Mouse (Mus musculus) CH12.LX (cell line): ENCODE results near the gene Hnrnph2. TPM values are rescaled to one million over a fixed set of nuclear protein-coding genes. Genes with fewer than 3 reads are reported as not detected.

Experiments used
- DNase-seq: peaks from one replicate; pipeline ENCODE4 v3.0.0-alpha.2; 2013; ENCODE audit errors: extremely low read depth
- H3K27ac ChIP-seq: 2 replicates; pipeline ENCODE4 v1.5.1; 2012; ENCODE audit warnings: low read depth, mild to moderate bottlenecking, control low read depth, moderate library complexity; ENCODE audit not compliant: insufficient read depth
- H3K27me3 ChIP-seq: replicated peaks from 2 replicates; pipeline ENCODE3; 2012; ENCODE audit warnings: inconsistent platforms
- H3K36me3 ChIP-seq, 2 experiments: replicated peaks in 1 of 2; 2 replicates each; pipeline versions ENCODE3 to v1.6.1; 2012; ENCODE audit warnings: inconsistent platforms in 1 of 2, low read length in 1 of 2, mild to moderate bottlenecking in 1 of 2, mixed read lengths in 1 of 2, moderate library complexity in 1 of 2; ENCODE audit not compliant: control insufficient read depth in 1 of 2, insufficient read depth in 1 of 2
- H3K4me1 ChIP-seq, 2 experiments: 2 replicates each; pipeline ENCODE4 v1.6.1; 2012; ENCODE audit warnings: inconsistent platforms in 1 of 2, moderate library complexity in 1 of 2; ENCODE audit not compliant: insufficient read depth in 2 of 2, control insufficient read depth in 1 of 2
- H3K4me2 ChIP-seq: 2 replicates; pipeline ENCODE4 v1.6.1; 2012; ENCODE audit warnings: low read depth, mild to moderate bottlenecking, control low read depth; ENCODE audit not compliant: poor library complexity, insufficient read depth, severe bottlenecking
- H3K4me3 ChIP-seq, 3 experiments: fragments of 150-350 bp in 1 of 3; sonication (generic) in 1 of 3; replicated peaks in 1 of 3; 2 replicates each; pipeline versions ENCODE3 to v1.5.1; 2011 to 2012; ENCODE audit warnings: low read depth in 2 of 3, low read length in 2 of 3, mild to moderate bottlenecking in 2 of 3, moderate library complexity in 2 of 3, control low read depth in 1 of 3, improper control_type of control experiment in 1 of 3, inconsistent platforms in 1 of 3, mixed read lengths in 1 of 3; ENCODE audit not compliant: poor library complexity in 1 of 3
- H3K79me2 ChIP-seq: replicated peaks from 2 replicates; pipeline ENCODE4 v1.6.1; 2012; ENCODE audit warnings: mild to moderate bottlenecking, moderate library complexity; ENCODE audit not compliant: control insufficient read depth, poor library complexity, insufficient read depth, severe bottlenecking; ENCODE audit errors: extremely low read depth
- H3K9ac ChIP-seq: 2 replicates; pipeline ENCODE4 v1.6.1; 2012; ENCODE audit warnings: low read depth, mild to moderate bottlenecking, control low read depth, moderate library complexity; ENCODE audit not compliant: insufficient read depth
- H3K9me3 ChIP-seq: replicated peaks from 2 replicates; pipeline ENCODE3; 2012; ENCODE audit warnings: low read length, inconsistent platforms, mixed read lengths
- CTCF ChIP-seq, 2 experiments: IDR thresholded peaks in 1 of 2; conservative IDR thresholded peaks in 1 of 2; 2 replicates each; pipeline ENCODE4 v1.5.1; 2011 to 2012; ENCODE audit warnings: low read depth in 2 of 2, low read length in 2 of 2, improper control_type of control experiment in 1 of 2, inconsistent platforms in 1 of 2, mild to moderate bottlenecking in 1 of 2, moderate library complexity in 1 of 2
- GABPA ChIP-seq: IDR thresholded peaks from 2 replicates; pipeline ENCODE4 v1.6.1; 2012; ENCODE audit warnings: low read depth, low read length, improper control_type of control experiment, inconsistent platforms; ENCODE audit not compliant: insufficient replicate concordance
- KAT2A ChIP-seq: IDR thresholded peaks from 2 replicates; pipeline ENCODE4 v1.6.1; 2012; ENCODE audit warnings: low read length, improper control_type of control experiment, inconsistent platforms; ENCODE audit not compliant: insufficient replicate concordance
- MXI1 ChIP-seq: IDR thresholded peaks from 2 replicates; pipeline ENCODE4 v1.6.1; 2011; ENCODE audit warnings: mild to moderate bottlenecking, low read depth, low read length, improper control_type of control experiment
- RAD21 ChIP-seq: IDR thresholded peaks from 2 replicates; pipeline ENCODE4 v1.6.1; 2011; ENCODE audit warnings: low read depth, mild to moderate bottlenecking, low read length, improper control_type of control experiment, moderate library complexity
- RCOR1 ChIP-seq: conservative IDR thresholded peaks from 2 replicates; pipeline ENCODE4 v1.6.1; 2012; ENCODE audit warnings: low read depth, mild to moderate bottlenecking, inconsistent platforms, low read length, improper control_type of control experiment
- SIN3A ChIP-seq: IDR thresholded peaks from 2 replicates; pipeline ENCODE4 v1.6.1; 2012; ENCODE audit warnings: low read length, improper control_type of control experiment, inconsistent platforms
- SMC3 ChIP-seq: IDR thresholded peaks from 2 replicates; pipeline ENCODE4 v1.6.1; 2011; ENCODE audit warnings: low read depth, low read length, improper control_type of control experiment
- dilution Hi-C: fragments of 300-500 bp; cut with MboI; formaldehyde crosslinking; loops from 2 replicates; pipeline ENCODE4 v1.14.3; 2020; ENCODE audit warnings: low sequenced_read_pairs; ENCODE audit not compliant: extremely low pct_unique_long_range_greater_than_20kb, extremely low pct_ligation_motif_present
- in situ Hi-C: fragments of 300-500 bp; cut with MboI; formaldehyde crosslinking; loops from 3 replicates; pipeline ENCODE4 v1.14.3; 2019; ENCODE audit warnings: low sequenced_read_pairs, low pct_ligation_motif_present, low pct_unique_long_range_greater_than_20kb, mixed read lengths
- polyA plus RNA-seq: library from polyadenylated mRNA; unstranded; fragments of >175 nt; gene quantifications from 2 replicates; pipeline ENCODE4 v1.2.1, GENCODE M21; 2012; ENCODE audit warnings: low read depth; ENCODE audit not compliant: insufficient read length
- total RNA-seq, 2 experiments: library from RNA; depleted of rRNA; stranded (reverse); fragments of 300-350 nt in 1 of 2; fragments of >200 nt in 1 of 2; gene quantifications; 2 replicates each; pipeline ENCODE4 v1.2.3; 2012 to 2014

The Hnrnph2 gene
- total and polyA plus RNA-seq, 3 experiments, result 38.2 to 70.0 (median 57.3) TPM

DNA sequence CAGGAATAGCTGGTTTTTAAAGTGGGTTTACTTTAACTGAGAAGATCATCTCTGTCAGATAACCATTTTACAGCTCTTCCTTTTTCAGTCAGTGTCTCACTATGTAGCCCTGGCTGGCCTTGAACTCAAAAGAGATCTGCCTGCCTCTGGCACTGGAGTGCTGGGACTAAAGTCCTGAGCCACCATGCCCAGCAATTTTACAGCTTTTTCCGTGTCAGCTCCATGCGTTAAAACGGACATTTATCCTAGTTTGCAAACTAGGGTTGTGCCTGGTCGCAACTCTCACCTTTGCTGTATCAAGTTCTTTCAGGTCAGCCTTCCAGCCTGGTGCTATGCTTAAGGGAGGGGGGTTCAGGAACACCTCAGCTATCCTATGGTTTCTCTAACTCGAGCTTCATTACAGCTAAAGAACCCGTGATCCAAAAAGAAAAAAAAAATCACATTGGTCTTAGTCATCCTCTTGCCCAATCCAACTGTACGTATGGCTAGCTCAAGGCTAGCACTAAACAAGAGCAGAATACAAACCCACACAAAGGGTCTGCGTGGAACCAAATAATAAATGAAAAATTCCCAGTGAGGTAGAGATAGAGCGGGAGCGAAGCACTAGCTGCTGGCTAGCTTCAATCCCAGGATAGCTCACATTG, 935 bp upstream of the Hnrnph2 start:
- H3K4me2 ChIP-seq, result peak overlapping the region; percentile 87
- no peaks in the 10 kb centered on the region for H3K27me3 ChIP-seq
- H3K9me3 ChIP-seq, result no peaks in the 10 kb centered on the region
- no peak for DNase-seq
- in situ Hi-C loops, result loop anchor here (10.0 kb wide), 1 partner anchor 65 kb away; no protein-coding TSS in a partner anchor
- dilution Hi-C loops, result no loop called here
- H3K4me3 ChIP-seq, result peak overlapping the region; percentile 61 to 81 (median 78)
- H3K4me1 ChIP-seq, result peaks cover 3 to 10% of the 10 kb centered on the region in 2 experiments; a peak in 2 of 4 replicates
- peak overlapping the region; percentile 76 for H3K9ac ChIP-seq
- H3K79me2 ChIP-seq, result peaks cover 24% of the 10 kb centered on the region
- H3K27ac ChIP-seq, result no peak overlapping the region
- peaks cover 0 to 11% of the 10 kb centered on the region in 2 experiments for H3K36me3 ChIP-seq
- TF ChIP-seq SIN3A (no peak), RCOR1 (no peak)

DNA sequence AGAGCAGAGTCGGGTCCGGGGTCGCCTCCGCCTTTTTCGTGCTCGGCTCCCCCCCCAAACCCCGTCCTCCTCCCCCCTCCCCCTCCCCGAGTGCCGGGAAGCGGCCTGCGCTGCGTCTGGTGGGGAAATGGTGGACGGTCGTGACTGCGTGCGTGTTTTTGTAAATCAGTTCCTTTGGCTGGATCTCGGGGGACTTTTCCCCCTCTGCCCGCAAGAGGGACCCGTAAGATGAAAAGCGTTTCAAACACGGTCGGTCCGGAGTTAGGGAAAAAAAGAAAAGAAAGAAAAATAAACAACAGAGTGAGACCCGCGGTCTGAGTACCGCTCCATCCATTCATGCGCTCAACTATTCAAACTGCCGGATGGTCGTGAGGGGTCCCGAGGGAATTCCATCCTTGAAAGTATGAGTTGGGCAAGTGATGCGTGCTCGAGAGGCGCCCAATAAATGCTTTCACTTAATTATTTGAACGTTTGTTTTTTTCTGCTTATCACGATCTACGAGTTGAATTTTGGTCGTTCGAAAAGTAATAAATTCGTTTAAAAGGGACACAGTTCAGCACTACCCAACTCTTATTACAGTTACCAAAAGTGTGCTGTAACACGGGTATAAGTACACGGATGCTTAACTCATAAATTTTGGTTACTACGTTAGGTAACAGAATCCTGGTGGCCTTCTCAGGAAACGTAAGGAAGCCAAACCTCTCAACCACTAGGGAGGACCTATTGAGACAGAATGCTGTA, 571 bp downstream of the Hnrnph2 start:
- H3K4me2 ChIP-seq, result no peak overlapping the region
- peak; percentile 64 for TF ChIP-seq MXI1
- no peak for TF ChIP-seq KAT2A
- TF ChIP-seq, all 38 proteins: peak for 1
- DNase-seq, result no peak
- dilution Hi-C loops, result no loop called here
- Histone ChIP-seq H3K9ac (peak overlapping the region; percentile 86), H3K36me3 (peaks cover 4 to 10% of the 10 kb centered on the region in 2 experiments), H3K27ac (no peak overlapping the region; the same call in 1 of the 2 replicates), H3K4me3 (peak overlapping the region; percentile 61 to 74 (median 71)), H3K27me3 (no peaks in the 10 kb centered on the region), H3K4me1 (peaks cover 3 to 10% of the 10 kb centered on the region in 2 experiments; a peak in 2 of 4 replicates), H3K79me2 (peaks cover 24% of the 10 kb centered on the region), H3K9me3 (no peaks in the 10 kb centered on the region)
- in situ Hi-C loops, result loop anchor here (10.0 kb wide), 1 partner anchor 63 kb away; no protein-coding TSS in a partner anchor

DNA sequence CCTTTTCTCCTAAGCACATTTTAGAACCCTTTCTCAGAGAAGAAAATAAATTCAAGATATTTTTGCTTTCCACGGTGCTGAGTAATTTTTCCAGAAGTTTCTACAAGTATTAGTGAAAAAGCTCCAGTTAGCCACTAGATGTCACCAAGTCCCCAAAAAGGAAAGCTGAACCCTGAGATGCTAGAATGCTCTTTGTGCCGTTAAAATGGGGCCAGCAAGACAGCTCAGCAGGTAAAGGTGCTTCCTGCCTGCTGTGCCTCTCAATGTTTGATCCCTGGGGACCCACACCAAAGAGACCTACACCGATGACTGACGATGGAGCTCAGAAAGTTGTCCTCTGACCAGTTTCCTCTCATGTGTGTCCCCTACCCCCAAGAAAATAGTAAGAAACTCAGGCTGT, 8.5 kb downstream of the Hnrnph2 start:
- no peaks in the 10 kb centered on the region for H3K9me3 ChIP-seq
- H3K4me3 ChIP-seq, result no peak overlapping the region
- in situ Hi-C loops, result loop anchor here (10.0 kb wide), 1 partner anchor 55 kb away; no protein-coding TSS in a partner anchor
- H3K27ac ChIP-seq, result no peak overlapping the region
- H3K36me3 ChIP-seq, result peaks cover 9 to 12% of the 10 kb centered on the region in 2 experiments
- TF ChIP-seq RAD21 (peak; percentile 53), GABPA (no peak), SMC3 (peak; percentile 31), CTCF (conservative IDR thresholded peaks at IDR 0.05 in 1 of 2, IDR thresholded peaks at IDR 0.05 in 1 of 2; ENCODE audit: low read depth in 2 of 2, low read length in 2 of 2) (peak in 1 of 2 experiments; percentile 57; a peak in 2 of 4 replicates)
- H3K79me2 ChIP-seq, result no peaks in the 10 kb centered on the region
- H3K4me2 ChIP-seq, result no peak overlapping the region
- no peaks in the 10 kb centered on the region for H3K27me3 ChIP-seq
- no peak overlapping the region for H3K9ac ChIP-seq
- dilution Hi-C loops, result no loop called here
- DNase-seq, result no peak
- peaks cover 0 to 4% of the 10 kb centered on the region in 2 experiments; a peak in 1 of 4 replicates for H3K4me1 ChIP-seq
